Mouse (Mus musculus) ES-Bruce4 (cell line): ENCODE data around the gene Cd300ld5.

Experiments used
- EP300 ChIP-seq: IDR thresholded peaks from 2 replicates; pipeline ENCODE4 v1.6.1; 2011; ENCODE audit warnings: low read depth, low read length; ENCODE audit not compliant: insufficient read depth
- POLR2A ChIP-seq: IDR thresholded peaks from one replicate; pipeline ENCODE4 v1.8.1; 2011; ENCODE audit warnings: low read length; ENCODE audit not compliant: insufficient read depth

- no peak for TF ChIP-seq EP300
- no peak for TF ChIP-seq POLR2A
Measured at GRCm38 (mm10) chr11:115075859-115076258, 38.3 kb upstream of the Cd300ld5 start.
